Mouse (Mus musculus): ENCODE results near the gene Aqp5.

Aqp5 gene

GRCm38 (mm10) chr15:99596056-99596687 lies 5.6 kb downstream of the Aqp5 start:
- DNase-seq (ENCODE audit: extremely low spot score, low spot score) = peak; percentile 91

- DNase-seq (ENCODE audit: extremely low spot score, low spot score) = no peak
These were observed 6.3 kb downstream of the Aqp5 start for GRCm38 (mm10) chr15:99596841-99597240.

GRCm38 (mm10) chr15:99597596-99597995 lies 7.0 kb downstream of the Aqp5 start:
- DNase-seq (ENCODE audit: extremely low spot score, low spot score) = no peak

GRCm38 (mm10) chr15:99599245-99600070 lies 8.9 kb downstream of the Aqp5 start:
- no peak for DNase-seq (ENCODE audit: extremely low spot score, low spot score)

GRCm38 (mm10) chr15:99600986-99601822 lies 10.6 kb downstream of the Aqp5 start, which contains the start of gene Aqp6:
Aqp6 (plus strand) TSS chr15:99601400.
- no peak for DNase-seq (ENCODE audit: extremely low spot score, low spot score)

GRCm38 (mm10) chr15:99601823-99602120 lies 11.2 kb downstream of the Aqp5 start:
- no peak for DNase-seq (ENCODE audit: extremely low spot score, low spot score)

- DNase-seq (ENCODE audit: extremely low spot score, low spot score) = no peak
These were observed 11.7 kb downstream of the Aqp5 start for GRCm38 (mm10) chr15:99602206-99602820.

GRCm38 (mm10) chr15:99603216-99603615 lies 12.6 kb downstream of the Aqp5 start:
- DNase-seq (ENCODE audit: extremely low spot score, low spot score) = no peak

- DNase-seq (ENCODE audit: extremely low spot score, low spot score) = no peak
These were observed 15.0 kb downstream of the Aqp5 start for GRCm38 (mm10) chr15:99605595-99605994.

- no peak for DNase-seq (ENCODE audit: extremely low spot score, low spot score)
These were observed 15.9 kb downstream of the Aqp5 start for GRCm38 (mm10) chr15:99606515-99606914.

- DNase-seq (ENCODE audit: extremely low spot score, low spot score) = no peak
These were observed 17.0 kb downstream of the Aqp5 start for GRCm38 (mm10) chr15:99607388-99608113.

- no peak for DNase-seq (ENCODE audit: extremely low spot score, low spot score)
These were observed 18.0 kb downstream of the Aqp5 start for GRCm38 (mm10) chr15:99608382-99609125.

GRCm38 (mm10) chr15:99611563-99611962 lies 21.0 kb downstream of the Aqp5 start:
- DNase-seq (ENCODE audit: extremely low spot score, low spot score) = no peak

GRCm38 (mm10) chr15:99614273-99614672 lies 23.7 kb downstream of the Aqp5 start:
- no peak for DNase-seq (ENCODE audit: extremely low spot score, low spot score)

- no peak for DNase-seq (ENCODE audit: extremely low spot score, low spot score)
These were observed 24.2 kb downstream of the Aqp5 start for GRCm38 (mm10) chr15:99614753-99615152.

- DNase-seq (ENCODE audit: extremely low spot score, low spot score) = no peak
These were observed 24.7 kb downstream of the Aqp5 start for GRCm38 (mm10) chr15:99615246-99615645.

- DNase-seq (ENCODE audit: extremely low spot score, low spot score) = no peak
These were observed 28.0 kb downstream of the Aqp5 start for GRCm38 (mm10) chr15:99618595-99618994.

GRCm38 (mm10) chr15:99619821-99620220 lies 29.2 kb downstream of the Aqp5 start:
- DNase-seq (ENCODE audit: extremely low spot score, low spot score) = no peak

GRCm38 (mm10) chr15:99622063-99622462 lies 31.5 kb downstream of the Aqp5 start:
- DNase-seq (ENCODE audit: extremely low spot score, low spot score) = no peak

- no peak for DNase-seq (ENCODE audit: extremely low spot score, low spot score)
These were observed 41.0 kb downstream of the Aqp5 start for GRCm38 (mm10) chr15:99631618-99632017.

All from neural tube, embryonic 10.5 days (tissue).